Mouse (Mus musculus) liver, embryonic 14.5 days (tissue): ENCODE data around the gene Lxn. TPM values are rescaled to one million over a fixed set of nuclear protein-coding genes. Genes with fewer than 3 reads are reported as not detected.

Experiments
- ATAC-seq: fragments of 200-750 bp; cut with Nextera tagmentation; 2 replicates; pipeline ENCODE4 v1.8.0; 2017; ENCODE audit warnings: moderate number of reproducible peaks, mild to moderate bottlenecking, moderate library complexity; ENCODE audit not compliant: insufficient read depth
- DNase-seq, 3 experiments: peaks; one replicate each; pipeline ENCODE4 v3.0.0-alpha.2; 2012 to 2013; ENCODE audit warnings: low read depth in 3 of 3, low spot score in 3 of 3
- H3K27ac ChIP-seq: fragments of 300-500 bp; sonication (generic); 2 replicates; pipeline ENCODE4 v1.5.1; 2014; ENCODE audit warnings: moderate library complexity, mild to moderate bottlenecking, control low read depth, inconsistent platforms
- H3K27me3 ChIP-seq: fragments of 300-500 bp; sonication (generic); 2 replicates; pipeline ENCODE4 v1.6.1; 2014; ENCODE audit warnings: mild to moderate bottlenecking, low read length, moderate library complexity; ENCODE audit not compliant: control insufficient read depth, insufficient read depth
- H3K36me3 ChIP-seq: fragments of 300-500 bp; sonication (generic); replicated peaks from 2 replicates; pipeline ENCODE4 v1.6.1; 2014; ENCODE audit warnings: low read depth; ENCODE audit not compliant: control insufficient read depth, insufficient read depth
- H3K4me1 ChIP-seq, 2 experiments: fragments of 200-500 bp in 1 of 2; fragments of 300-500 bp in 1 of 2; sonication (generic) in 1 of 2; replicated peaks; 2 replicates each; pipeline ENCODE4 v1.6.1; 2012 to 2014; ENCODE audit warnings: antibody characterized with exemption in 1 of 2, inconsistent platforms in 1 of 2, low read length in 1 of 2; ENCODE audit not compliant: control insufficient read depth in 2 of 2, insufficient read depth in 2 of 2
- H3K4me2 ChIP-seq: fragments of 300-500 bp; sonication (generic); 2 replicates; pipeline ENCODE4 v1.6.1; 2014; ENCODE audit warnings: low read depth, mild to moderate bottlenecking, control low read depth, moderate library complexity
- H3K4me3 ChIP-seq, 2 experiments: fragments of 200-500 bp in 1 of 2; fragments of 300-500 bp in 1 of 2; sonication (generic) in 1 of 2; 2 replicates each; pipeline ENCODE4 v1.5.1; 2012 to 2014; ENCODE audit warnings: low read depth in 2 of 2, low read length in 2 of 2, mild to moderate bottlenecking in 2 of 2, control low read depth in 1 of 2, inconsistent platforms in 1 of 2, moderate library complexity in 1 of 2; ENCODE audit not compliant: insufficient read depth in 1 of 2
- H3K9ac ChIP-seq: fragments of 300-500 bp; sonication (generic); replicated peaks from 2 replicates; pipeline ENCODE4 v1.6.1; 2014; ENCODE audit warnings: mild to moderate bottlenecking, control low read depth, moderate library complexity
- H3K9me3 ChIP-seq: fragments of 300-500 bp; sonication (generic); 2 replicates; pipeline ENCODE4 v1.6.1; 2016; ENCODE audit warnings: low read length, mixed read lengths; ENCODE audit not compliant: control insufficient read depth
- CTCF ChIP-seq: IDR thresholded peaks from 2 replicates; pipeline ENCODE4 v1.5.1; 2016; ENCODE audit warnings: antibody characterized with exemption, low read depth, control low read depth
- EP300 ChIP-seq: IDR thresholded peaks from 2 replicates; pipeline ENCODE4 v1.6.1; 2016; ENCODE audit warnings: antibody characterized with exemption, low read depth
- WGBS: fragments of 180-500 bp; shearing (Covaris S2); extraction: QIAGEN DNeasy Blood & Tissue Kit; methylation state at CpG from one replicate; pipeline ENCODE4 v1.1.7; 2014; ENCODE audit not compliant: insufficient replicate concordance; 5-methylcytosine and 5-hydroxymethylcytosine counted together
- polyA plus RNA-seq, 2 experiments: library from polyadenylated mRNA; depleted of rRNA in 1 of 2; stranded (reverse) in 1 of 2; unstranded in 1 of 2; fragments of >200 nt; fragmentation: Nextera tagmentation in 1 of 2; extraction: Ambion mirVana in 1 of 2; gene quantifications; 2 replicates each; pipeline versions ENCODE4 v1.2.1 to v1.2.3; 2012 to 2014

The Lxn gene
- polyA plus RNA-seq, 2 experiments: 4.1 to 10.2 TPM

DNA sequence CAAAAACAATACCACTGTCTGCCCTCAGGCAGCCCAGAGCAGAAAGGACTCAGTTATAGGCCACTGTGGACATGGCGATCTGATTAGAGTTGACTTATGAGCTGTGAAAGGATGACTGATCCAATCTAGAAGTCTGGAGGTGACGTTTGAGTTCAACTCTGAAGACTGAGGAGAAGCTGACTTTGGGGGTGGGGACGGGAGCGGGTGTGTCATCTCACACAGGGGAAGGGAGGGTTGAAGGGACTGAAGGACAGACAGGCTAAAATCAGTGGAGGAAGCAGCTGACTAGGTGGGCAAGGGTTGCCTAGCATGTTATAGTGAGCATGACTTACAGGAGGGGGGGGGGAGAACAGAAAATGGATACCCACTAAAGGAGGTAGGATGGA is 35.7 kb upstream of the Lxn start:
- peak; percentile 62; the same call in 1 of the 2 replicates for ATAC-seq
- H3K9me3 ChIP-seq: no peaks in the 10 kb centered on the region
- no peak overlapping the region for H3K9ac ChIP-seq
- WGBS: 66% methylated on average over 4 of the region's 4 CpGs
- DNase-seq: no peak
- H3K27ac ChIP-seq: no peak overlapping the region
- H3K4me2 ChIP-seq: no peak overlapping the region
- no peaks in the 10 kb centered on the region for H3K27me3 ChIP-seq
- H3K4me3 ChIP-seq: no peak overlapping the region
- TF ChIP-seq EP300: no peak
- TF ChIP-seq CTCF: no peak
- no peaks in the 10 kb centered on the region for H3K36me3 ChIP-seq
- peaks cover 0 to 7% of the 10 kb centered on the region in 2 experiments; a peak in 2 of 4 replicates for H3K4me1 ChIP-seq

- Histone ChIP-seq H3K9ac (no peak overlapping the region), H3K4me3 (no peak overlapping the region), H3K4me1 (peaks cover 0 to 7% of the 10 kb centered on the region in 2 experiments; a peak in 2 of 4 replicates), H3K27ac (no peak overlapping the region), H3K36me3 (no peaks in the 10 kb centered on the region), H3K27me3 (no peaks in the 10 kb centered on the region), H3K4me2 (no peak overlapping the region), H3K9me3 (no peaks in the 10 kb centered on the region)
- DNase-seq (no peak), ATAC-seq (peak; percentile 82)
- 58% methylated on average over 8 of the region's 8 CpGs for WGBS
- TF ChIP-seq CTCF (no peak), EP300 (peak; percentile 36; the same call in 1 of the 2 replicates)
These were observed 35.2 kb upstream of the Lxn start for GRCm38 (mm10) chr3:67498773-67499405.

- peaks cover 0 to 7% of the 10 kb centered on the region in 2 experiments; a peak in 2 of 4 replicates for H3K4me1 ChIP-seq
- WGBS: 53% methylated on average over 2 of the region's 2 CpGs
These were observed 34.3 kb upstream of the Lxn start for GRCm38 (mm10) chr3:67497998-67498397.

GRCm38 (mm10) chr3:67496310-67496709 is 32.6 kb upstream of the Lxn start:
- H3K9me3 ChIP-seq: no peaks in the 10 kb centered on the region
- H3K4me1 ChIP-seq: peaks cover 0 to 7% of the 10 kb centered on the region in 2 experiments; a peak in 2 of 4 replicates
- TF ChIP-seq EP300 (no peak), CTCF (no peak)
- no peak overlapping the region for H3K9ac ChIP-seq
- WGBS: 68% methylated on average over 10 of the region's 10 CpGs
- ATAC-seq (no peak), DNase-seq (no peak)
- H3K27me3 ChIP-seq: no peaks in the 10 kb centered on the region
- H3K4me2 ChIP-seq: no peak overlapping the region
- no peak overlapping the region for H3K4me3 ChIP-seq
- H3K27ac ChIP-seq: no peak overlapping the region
- no peaks in the 10 kb centered on the region for H3K36me3 ChIP-seq

More at GRCm38 (mm10) chr3:67497998-67498397, 34.3 kb upstream of the Lxn start:
- H3K4me3 ChIP-seq: no peak overlapping the region
- H3K9me3 ChIP-seq: no peaks in the 10 kb centered on the region
- DNase-seq: no peak
- no peak overlapping the region for H3K4me2 ChIP-seq
- no peak for TF ChIP-seq EP300
- no peaks in the 10 kb centered on the region for H3K36me3 ChIP-seq
- no peaks in the 10 kb centered on the region for H3K27me3 ChIP-seq
- no peak for ATAC-seq
- H3K27ac ChIP-seq: no peak overlapping the region
- no peak overlapping the region for H3K9ac ChIP-seq

DNA sequence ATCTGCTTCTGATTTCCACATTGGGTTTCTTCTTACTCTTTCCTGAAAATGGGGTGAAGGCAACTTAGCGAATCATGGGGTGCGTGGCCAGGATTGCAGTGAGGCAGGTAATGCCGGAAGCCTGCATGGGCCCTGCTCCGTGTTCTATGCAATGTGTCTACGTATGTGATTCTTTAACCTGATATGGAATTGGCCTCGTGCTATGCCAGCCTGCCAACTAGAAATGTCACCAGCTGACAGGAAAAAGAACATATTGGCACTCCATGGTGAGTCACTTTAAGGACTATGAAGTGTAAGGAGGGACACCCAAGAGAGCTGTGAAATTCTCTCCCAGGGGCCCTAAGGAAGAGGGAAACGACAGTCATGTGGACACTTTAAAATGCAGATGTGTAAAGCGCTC is 29.4 kb upstream of the Lxn start:
- H3K9ac ChIP-seq: no peak overlapping the region
- H3K27me3 ChIP-seq: no peaks in the 10 kb centered on the region
- TF ChIP-seq CTCF: no peak
- TF ChIP-seq EP300: no peak
- H3K27ac ChIP-seq: no peak overlapping the region
- no peaks in the 10 kb centered on the region for H3K9me3 ChIP-seq
- H3K4me1 ChIP-seq: no peaks in the 10 kb centered on the region
- 72% methylated on average over 8 of the region's 8 CpGs for WGBS
- no peaks in the 10 kb centered on the region for H3K36me3 ChIP-seq
- no peak overlapping the region for H3K4me2 ChIP-seq
- H3K4me3 ChIP-seq: no peak overlapping the region
- ATAC-seq: no peak
- no peak for DNase-seq
